Mouse (Mus musculus) forebrain, postnatal 0 days (tissue): ENCODE data around the gene Palb2. TPM values are rescaled to one million over a fixed set of nuclear protein-coding genes. Genes with fewer than 3 reads are reported as not detected.

Source experiments
- ATAC-seq: fragments of 200-750 bp; cut with Nextera tagmentation; 2 replicates; pipeline ENCODE4 v1.8.0; 2017; ENCODE audit warnings: mild to moderate bottlenecking, moderate library complexity
- DNase-seq: peaks from one replicate; pipeline ENCODE4 v3.0.0-alpha.2; 2015
- H3K27ac ChIP-seq: fragments of 300-500 bp; sonication (generic); 2 replicates; pipeline ENCODE4 v1.5.1; 2014; ENCODE audit warnings: low read depth, mild to moderate bottlenecking, antibody characterized with exemption, low read length, moderate library complexity, mixed read lengths
- H3K27me3 ChIP-seq: fragments of 300-500 bp; sonication (generic); 2 replicates; pipeline ENCODE4 v1.6.1; 2014; ENCODE audit warnings: mild to moderate bottlenecking, low read length, mixed read lengths; ENCODE audit not compliant: insufficient read depth
- H3K36me3 ChIP-seq: fragments of 300-500 bp; sonication (generic); 2 replicates; pipeline ENCODE4 v1.6.1; 2014; ENCODE audit warnings: mild to moderate bottlenecking, moderate library complexity; ENCODE audit not compliant: insufficient read depth
- H3K4me1 ChIP-seq: fragments of 300-500 bp; sonication (generic); 2 replicates; pipeline ENCODE4 v1.6.1; 2014; ENCODE audit warnings: antibody characterized with exemption; ENCODE audit not compliant: insufficient read depth
- H3K4me2 ChIP-seq: fragments of 300-500 bp; sonication (generic); 2 replicates; pipeline ENCODE4 v1.6.1; 2014; ENCODE audit warnings: low read depth, mild to moderate bottlenecking, moderate library complexity
- H3K4me3 ChIP-seq: fragments of 300-500 bp; sonication (generic); 2 replicates; pipeline ENCODE4 v1.5.1; 2014; ENCODE audit warnings: low read depth, low read length, mixed read lengths
- H3K9ac ChIP-seq: fragments of 300-500 bp; sonication (generic); 2 replicates; pipeline ENCODE4 v1.6.1; 2014; ENCODE audit warnings: mild to moderate bottlenecking
- H3K9me3 ChIP-seq: fragments of 300-500 bp; sonication (generic); 2 replicates; pipeline ENCODE4 v1.6.1; 2016; ENCODE audit warnings: low read length
- CTCF ChIP-seq: sonication (generic); IDR thresholded peaks from 2 replicates; pipeline ENCODE4 v1.5.1; 2016; ENCODE audit warnings: antibody characterized with exemption, control low read depth, low read depth
- WGBS: fragments of 180-500 bp; shearing (Covaris S2); extraction: QIAGEN DNeasy Blood & Tissue Kit; methylation state at CpG from one replicate; pipeline ENCODE4 v1.1.7; 2014; 5-methylcytosine and 5-hydroxymethylcytosine counted together
- polyA plus RNA-seq: library from polyadenylated mRNA; unstranded; fragments of >200 nt; fragmentation: Nextera tagmentation; extraction: Ambion mirVana; gene quantifications from 2 replicates; pipeline ENCODE4 v1.2.1, GENCODE M21; 2015
- total RNA-seq: library from RNA; depleted of rRNA; stranded (reverse); fragments of >200 nt; gene quantifications from 2 replicates; pipeline ENCODE4 v1.2.3, GENCODE M21; 2014; rRNA removed

The Palb2 gene
- total and polyA plus RNA-seq, 2 experiments from 2014 or later, result 1.4 to 4.1 TPM

- H3K9ac ChIP-seq, result no peak overlapping the region
- TF ChIP-seq CTCF, result no peak
- H3K4me1 ChIP-seq, result no peaks in the 10 kb centered on the region
- no peak overlapping the region for H3K4me3 ChIP-seq
- no peak for ATAC-seq
- no peak for DNase-seq
- peaks cover 83% of the 10 kb centered on the region for H3K36me3 ChIP-seq
- no peak overlapping the region for H3K27ac ChIP-seq
- H3K9me3 ChIP-seq, result no peaks in the 10 kb centered on the region
- no peak overlapping the region for H3K4me2 ChIP-seq
- H3K27me3 ChIP-seq, result no peaks in the 10 kb centered on the region
- 81% methylated on average over 3 of the region's 3 CpGs for WGBS
These were observed 58.4 kb downstream of the Palb2 start for GRCm38 (mm10) chr7:122074374-122074773.

GRCm38 (mm10) chr7:122067517-122068381 lies 65.0 kb downstream of the Palb2 start:
- TF ChIP-seq CTCF, result peak; percentile 45
- Histone ChIP-seq H3K4me3 (peak overlapping the region; percentile 94), H3K9me3 (no peaks in the 10 kb centered on the region), H3K27me3 (no peaks in the 10 kb centered on the region), H3K36me3 (peaks cover 27% of the 10 kb centered on the region), H3K9ac (peak overlapping the region; percentile 92), H3K4me2 (peak overlapping the region; percentile 81), H3K27ac (peak overlapping the region; percentile 93), H3K4me1 (peaks cover 19% of the 10 kb centered on the region)
- WGBS, result 6% methylated on average over 57 of the region's 58 CpGs
- DNase-seq, result peak; percentile 25
- peak; percentile 16 for ATAC-seq

- Histone ChIP-seq H3K4me1 (peaks cover 19% of the 10 kb centered on the region), H3K9me3 (no peaks in the 10 kb centered on the region), H3K27me3 (no peaks in the 10 kb centered on the region), H3K36me3 (peaks cover 20% of the 10 kb centered on the region), H3K27ac (peak within 1 kb of the TSS; percentile 93), H3K4me3 (peak within 1 kb of the TSS; percentile 94), H3K4me2 (peak within 1 kb of the TSS; percentile 81), H3K9ac (peak within 1 kb of the TSS; percentile 92)
- peak; percentile 98 for DNase-seq
- ATAC-seq, result peak; percentile 97
- peak; percentile 44 for TF ChIP-seq CTCF
- WGBS, result under 1% methylated on average over 59 of the region's 60 CpGs
These were observed 65.8 kb downstream of the Palb2 start, which contains the start of the genes Ubfd1 and Ears2 for GRCm38 (mm10) chr7:122066945-122067516. TSS of gene Ubfd1 (plus strand) at chr7:122067175. TSS of gene Ears2 (minus strand) at chr7:122067263.

GRCm38 (mm10) chr7:122066102-122066944 lies 66.5 kb downstream of the Palb2 start:
- H3K4me1 ChIP-seq, result peaks cover 19% of the 10 kb centered on the region
- no peaks in the 10 kb centered on the region for H3K9me3 ChIP-seq
- H3K36me3 ChIP-seq, result peaks cover 17% of the 10 kb centered on the region
- WGBS, result 18% methylated on average over 31 of the region's 31 CpGs
- no peak for DNase-seq
- peak overlapping the region; percentile 93 for H3K27ac ChIP-seq
- H3K4me2 ChIP-seq, result peak overlapping the region; percentile 81
- peak overlapping the region; percentile 92 for H3K9ac ChIP-seq
- H3K4me3 ChIP-seq, result peak overlapping the region; percentile 94
- no peaks in the 10 kb centered on the region for H3K27me3 ChIP-seq
- no peak for TF ChIP-seq CTCF
- ATAC-seq, result peak; percentile 67

GRCm38 (mm10) chr7:122065656-122066055 lies 67.1 kb downstream of the Palb2 start:
- ATAC-seq (no peak), DNase-seq (no peak)
- no peaks in the 10 kb centered on the region for H3K27me3 ChIP-seq
- H3K4me3 ChIP-seq, result no peak overlapping the region; the same call in 1 of the 2 replicates
- no peak overlapping the region for H3K27ac ChIP-seq
- peak overlapping the region; percentile 81; the same call in 1 of the 2 replicates for H3K4me2 ChIP-seq
- WGBS, result 59% methylated on average over 1 of the region's 1 CpGs
- TF ChIP-seq CTCF, result no peak
- peaks cover 19% of the 10 kb centered on the region for H3K4me1 ChIP-seq
- no peaks in the 10 kb centered on the region for H3K9me3 ChIP-seq
- peaks cover 16% of the 10 kb centered on the region for H3K36me3 ChIP-seq
- no peak overlapping the region for H3K9ac ChIP-seq

Other genes with a start within 250 kb of the Palb2 start
- 23.4 and 32.5 TPM in 2 replicates for gene Cog7, start 151.3 kb downstream of the Palb2 start, total RNA-seq
- gene Cog7, start 151.3 kb downstream of the Palb2 start, polyA plus RNA-seq, result 7.9 and 24.7 TPM in 2 replicates
- 29.5 and 29.8 TPM in 2 replicates for gene Gga2, start 111.8 kb downstream of the Palb2 start, total RNA-seq
- 17.7 and 25.5 TPM in 2 replicates for gene Gga2, start 111.8 kb downstream of the Palb2 start, polyA plus RNA-seq
- gene Ubfd1, start 65.8 kb downstream of the Palb2 start, total RNA-seq, result 76.2 and 105 TPM in 2 replicates
- 38.5 and 54.5 TPM in 2 replicates for gene Ubfd1, start 65.8 kb downstream of the Palb2 start, polyA plus RNA-seq
- gene Ears2, start 65.7 kb downstream of the Palb2 start, total RNA-seq, result 13.4 and 16.7 TPM in 2 replicates
- 8.3 and 8.8 TPM in 2 replicates for gene Ears2, start 65.7 kb downstream of the Palb2 start, polyA plus RNA-seq
- gene Ndufab1, start 31.1 kb downstream of the Palb2 start, total RNA-seq, result 28.4 and 42.9 TPM in 2 replicates
- gene Ndufab1, start 31.1 kb downstream of the Palb2 start, polyA plus RNA-seq, result 655 and 742 TPM in 2 replicates
- 108 and 114 TPM in 2 replicates for gene Dctn5, start 56 bp upstream of the Palb2 start, total RNA-seq
- 136 and 157 TPM in 2 replicates for gene Dctn5, start 56 bp upstream of the Palb2 start, polyA plus RNA-seq
- gene Plk1, start 26.5 kb upstream of the Palb2 start, total RNA-seq, result 4.0 and 7.3 TPM in 2 replicates
- 10.5 and 11.4 TPM in 2 replicates for gene Plk1, start 26.5 kb upstream of the Palb2 start, polyA plus RNA-seq
- gene Ern2, start 53.2 kb upstream of the Palb2 start, total RNA-seq, result 1.8 and 3.0 TPM in 2 replicates
- 0.60 and 0.96 TPM in 2 replicates for gene Ern2, start 53.2 kb upstream of the Palb2 start, polyA plus RNA-seq
- 1.00 and 1.5 TPM in 2 replicates for gene Chp2, start 86.5 kb upstream of the Palb2 start, total RNA-seq
- gene Chp2, start 86.5 kb upstream of the Palb2 start, polyA plus RNA-seq, result 0.98 and 1.1 TPM in 2 replicates
- 182 and 207 TPM in 2 replicates for gene Prkcb, start 155.8 kb upstream of the Palb2 start, total RNA-seq
- 91.8 and 145 TPM in 2 replicates for gene Prkcb, start 155.8 kb upstream of the Palb2 start, polyA plus RNA-seq